8 mouse cellular contexts compared by ENCODE assay signal in the genomic region with DNA sequence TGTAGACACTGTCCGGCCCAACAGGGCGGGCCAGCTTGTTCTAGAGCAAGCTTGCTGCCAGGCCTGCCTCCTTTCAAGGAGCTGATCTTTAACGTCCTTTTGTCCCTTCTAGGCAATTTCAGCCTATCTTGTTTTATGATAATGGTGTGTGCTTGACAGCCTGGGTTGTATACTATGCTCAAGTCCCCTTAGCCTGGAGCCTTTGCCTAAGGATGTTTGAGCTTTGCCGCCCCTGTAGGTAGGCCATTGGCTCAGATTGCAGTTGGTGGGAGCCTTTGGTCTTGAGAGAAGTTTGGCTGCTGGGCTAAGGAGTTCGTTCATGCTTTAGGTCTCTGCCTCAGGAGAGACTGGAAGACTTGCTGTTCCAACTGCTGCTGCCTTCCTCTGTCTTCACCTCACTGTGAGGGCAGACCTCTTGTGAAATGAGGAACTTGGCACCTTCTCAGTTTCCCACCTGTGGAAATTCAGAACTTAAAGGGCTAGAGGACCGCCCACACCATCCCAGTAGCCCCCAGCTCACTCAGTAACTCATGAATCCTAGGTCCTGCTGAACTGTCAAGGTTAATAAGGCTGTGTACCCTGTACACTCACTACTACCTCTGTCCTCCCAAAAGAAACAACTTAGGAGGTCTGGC. TPM values are rescaled to one million over a fixed set of nuclear protein-coding genes. Genes with fewer than 3 reads are reported as not detected.
DNase-seq lines count a peak whose midpoint lies in the region; ATAC-seq and TF ChIP-seq lines count a peak whose summit lies in the region.

No protein-coding gene starts in this region.

- peak overlapping the region; percentile 92 for H3K4me2 ChIP-seq in hindbrain, postnatal 0 days (ENCODE audit: low read depth, low read length)

- no peak for TF ChIP-seq CTCF in MEL (IDR thresholded peaks at IDR 0.05 in 2 of 3, conservative IDR thresholded peaks at IDR 0.05 in 1 of 3; ENCODE audit: control insufficient read depth in 1 of 3, insufficient read depth in 1 of 3, low read depth in 2 of 3, low read length in 3 of 3, poor library complexity in 1 of 3, severe bottlenecking in 1 of 3)
- no peak for TF ChIP-seq CTCF in hindbrain, postnatal 0 days (IDR thresholded peaks at IDR 0.05; ENCODE audit: low read depth)

- H3K36me3 ChIP-seq in MEL (ENCODE audit: control insufficient read depth in 1 of 2, insufficient read depth in 2 of 2, low read length in 2 of 2), result peaks cover 12 to 35% of the 10 kb centered on the region in 2 experiments
- peaks cover 19% of the 10 kb centered on the region for H3K36me3 ChIP-seq in hindbrain, postnatal 0 days (ENCODE audit: insufficient read depth, low read length)
- peaks cover 47% of the 10 kb centered on the region for H3K36me3 ChIP-seq in midbrain, embryonic 10.5 days

- peaks cover 18 to 41% of the 10 kb centered on the region in 2 experiments for H3K4me1 ChIP-seq in MEL (ENCODE audit: control insufficient read depth in 1 of 2, insufficient read depth in 2 of 2, low read length in 2 of 2)
- H3K4me1 ChIP-seq in hindbrain, postnatal 0 days (ENCODE audit: insufficient read depth, low read length), result peaks cover 33% of the 10 kb centered on the region
- peaks cover 48% of the 10 kb centered on the region for H3K4me1 ChIP-seq in midbrain, embryonic 10.5 days

- H3K79me2 ChIP-seq in MEL (ENCODE audit: control insufficient read depth, insufficient read depth, low read length, poor library complexity), result peaks cover 44% of the 10 kb centered on the region

- no peaks in the 10 kb centered on the region for H3K9me3 ChIP-seq in MEL (replicated peaks; ENCODE audit: insufficient read depth, low read length)
- H3K9me3 ChIP-seq in hindbrain, postnatal 0 days (ENCODE audit: low read length), result no peaks in the 10 kb centered on the region
- H3K9me3 ChIP-seq in midbrain, embryonic 10.5 days (replicated peaks), result no peaks in the 10 kb centered on the region

- WGBS in hindbrain, postnatal 0 days, result 36% methylated on average over 6 of the region's 6 CpGs
- WGBS in midbrain, embryonic 10.5 days, result 49% methylated on average over 6 of the region's 6 CpGs

- 0 out of 4 replicates have a peak, but pooled peaks of 1 of the 2 experiments have one; percentile 33 for TF ChIP-seq POLR2A in MEL (IDR thresholded peaks at IDR 0.05; ENCODE audit: control insufficient read depth in 1 of 2, insufficient read depth in 1 of 2, low read depth in 1 of 2, low read length in 2 of 2, poor library complexity in 1 of 2)

- H3K9ac ChIP-seq in MEL (ENCODE audit: control insufficient read depth, low read depth, low read length, poor library complexity, severe bottlenecking), result peak overlapping the region; percentile 50
- H3K9ac ChIP-seq in hindbrain, postnatal 0 days (replicated peaks; ENCODE audit: low read length), result peak overlapping the region; percentile 82

- no peak for TF ChIP-seq RAD21 in MEL (IDR thresholded peaks at IDR 0.05; ENCODE audit: low read depth, low read length)

- ATAC-seq in hindbrain, postnatal 0 days, result no peak

- H3K27me3 ChIP-seq in MEL (ENCODE audit: control insufficient read depth in 1 of 2, insufficient read depth in 2 of 2, low read length in 2 of 2), result no peaks in the 10 kb centered on the region
- no peaks in the 10 kb centered on the region for H3K27me3 ChIP-seq in hindbrain, postnatal 0 days (ENCODE audit: insufficient read depth, low read length)
- H3K27me3 ChIP-seq in midbrain, embryonic 10.5 days (ENCODE audit: low read depth, poor library complexity, severe bottlenecking), result no peaks in the 10 kb centered on the region

- TF ChIP-seq EP300 in MEL (IDR thresholded peaks at IDR 0.05; ENCODE audit: low read depth in 1 of 2, low read length in 2 of 2), result 0 out of 4 replicates have a peak, but pooled peaks of 1 of the 2 experiments have one; percentile 7

- peak; percentile 57 for DNase-seq in gastrocnemius, postnatal 10 days
- no peak for DNase-seq in gastrocnemius, postnatal 25 days
- DNase-seq in MEL (ENCODE audit: low read depth, low spot score), result peak; percentile 62
- DNase-seq in hindbrain, postnatal 0 days (ENCODE audit: low spot score), result no peak
- no peak for DNase-seq in midbrain, embryonic 10.5 days (ENCODE audit: low spot score)
- DNase-seq in layer of hippocampus, adult 9-10 months (ENCODE audit: low spot score), result no peak
- no peak for DNase-seq in adrenal gland, postnatal 25 days
- no peak for DNase-seq in left cerebral cortex, adult 8-10 months (ENCODE audit: low spot score in 2 of 2)

- H3K4me3 ChIP-seq in MEL (ENCODE audit: control insufficient read depth in 1 of 2, insufficient read depth in 1 of 2, low read depth in 2 of 2, low read length in 2 of 2), result peak overlapping the region; percentile 86 to 97
- H3K4me3 ChIP-seq in hindbrain, postnatal 0 days (ENCODE audit: low read length), result peak overlapping the region; percentile 61
- peak overlapping the region; percentile 91 for H3K4me3 ChIP-seq in midbrain, embryonic 10.5 days

- H3K27ac ChIP-seq in MEL (ENCODE audit: control insufficient read depth, low read depth, low read length), result peak overlapping the region; percentile 61
- no peak overlapping the region; the same call in 1 of the 2 replicates for H3K27ac ChIP-seq in hindbrain, postnatal 0 days
- peak overlapping the region; percentile 91 for H3K27ac ChIP-seq in midbrain, embryonic 10.5 days (replicated peaks)

TF ChIP-seq in MEL, 35 proteins besides CTCF, POLR2A, EP300 and RAD21 (continues in another document):
- peak; percentile 56 for TF ChIP-seq SIN3A (IDR thresholded peaks at IDR 0.05; ENCODE audit: low read length)
- TF ChIP-seq MXI1 (IDR thresholded peaks at IDR 0.05; ENCODE audit: low read depth, low read length), result peak; percentile 69
- TF ChIP-seq POLR2AphosphoS5 (IDR thresholded peaks at IDR 0.05; ENCODE audit: borderline replicate concordance, low read depth, low read length), result no peak
- TF ChIP-seq MAX (IDR thresholded peaks at IDR 0.05; ENCODE audit: low read length), result peak; percentile 27; the same call in 1 of the 2 replicates

RNA-seq across cellular contexts. Expression of gene Ehd1, which starts 2.0 kb away (rescaled TPM):
- total RNA-seq in gastrocnemius, postnatal 10 days (2021), result 10 to 100 TPM; 54.0 to 64.8 TPM
- 10 to 100 TPM; 33.1 to 34.3 TPM for total RNA-seq in gastrocnemius, postnatal 25 days (2021)
- total RNA-seq in MEL (2012; rRNA removed), result 57.8 and 65.9 TPM in 2 replicates
- 100 to 1,000 TPM in 1 of 2 experiments, not detected in 1; 105 TPM for polyA plus RNA-seq in MEL (2012; ENCODE audit: insufficient read depth in 1 of 2, insufficient read length in 2 of 2, low read depth in 1 of 2, low replicate concordance in 2 of 2, missing spikeins in 1 of 2)
- 127 and 135 TPM in 2 replicates for total RNA-seq in hindbrain, postnatal 0 days (2014; rRNA removed)
- polyA plus RNA-seq in hindbrain, postnatal 0 days (2015; fragmentation: Nextera tagmentation; extraction: Ambion mirVana), result 76.5 and 77.5 TPM in 2 replicates
- 81.6 and 93.5 TPM in 2 replicates for polyA plus RNA-seq in midbrain, embryonic 10.5 days (2016; fragmentation: Nextera tagmentation; extraction: Ambion mirVana)
- total RNA-seq in adrenal gland, postnatal 25 days (2021), result 101 and 126 TPM in 2 replicates
- 10 to 100 TPM; 31.0 to 36.8 (median 35.8) TPM for total RNA-seq in left cerebral cortex, adult 8-10 months (2022)

RNA-seq across cellular contexts. Expression of gene Cdc42bpg, which starts 27.7 kb away (rescaled TPM):
- 1 to 10 TPM; 4.2 to 4.5 TPM for total RNA-seq in gastrocnemius, postnatal 10 days (2021)
- total RNA-seq in gastrocnemius, postnatal 25 days (2021), result 1 to 10 TPM; 4.0 to 5.1 TPM
- total RNA-seq in MEL (2012; rRNA removed), result 2.0 and 2.6 TPM in 2 replicates
- 1 to 10 TPM in 1 of 2 experiments, not detected in 1; 4.5 TPM for polyA plus RNA-seq in MEL (2012; ENCODE audit: insufficient read depth in 1 of 2, insufficient read length in 2 of 2, low read depth in 1 of 2, low replicate concordance in 2 of 2, missing spikeins in 1 of 2)
- total RNA-seq in hindbrain, postnatal 0 days (2014; rRNA removed), result 3.1 and 6.0 TPM in 2 replicates
- polyA plus RNA-seq in hindbrain, postnatal 0 days (2015; fragmentation: Nextera tagmentation; extraction: Ambion mirVana), result 0.29 and 0.33 TPM in 2 replicates
- polyA plus RNA-seq in midbrain, embryonic 10.5 days (2016; fragmentation: Nextera tagmentation; extraction: Ambion mirVana), result 0.11 and 0.15 TPM in 2 replicates
- total RNA-seq in adrenal gland, postnatal 25 days (2021), result 22.8 and 34.2 TPM in 2 replicates
- 1 to 10 TPM; 5.4 to 7.4 (median 5.5) TPM for total RNA-seq in left cerebral cortex, adult 8-10 months (2022)

RNA-seq across cellular contexts. Expression of gene Atg2a, which starts 37.1 kb away (rescaled TPM):
- total RNA-seq in gastrocnemius, postnatal 10 days (2021), result 10 to 100 TPM; 13.2 to 15.0 TPM
- total RNA-seq in gastrocnemius, postnatal 25 days (2021), result 10 to 100 TPM; 15.3 to 16.7 TPM
- 7.9 and 10.6 TPM in 2 replicates for total RNA-seq in MEL (2012; rRNA removed)
- polyA plus RNA-seq in MEL (2012; ENCODE audit: insufficient read depth in 1 of 2, insufficient read length in 2 of 2, low read depth in 1 of 2, low replicate concordance in 2 of 2, missing spikeins in 1 of 2), result 10 to 100 TPM in 1 of 2 experiments, not detected in 1; 21.7 TPM
- 38.7 and 43.4 TPM in 2 replicates for total RNA-seq in hindbrain, postnatal 0 days (2014; rRNA removed)
- polyA plus RNA-seq in hindbrain, postnatal 0 days (2015; fragmentation: Nextera tagmentation; extraction: Ambion mirVana), result 7.6 and 8.9 TPM in 2 replicates
- polyA plus RNA-seq in midbrain, embryonic 10.5 days (2016; fragmentation: Nextera tagmentation; extraction: Ambion mirVana), result 10.1 and 13.4 TPM in 2 replicates
- total RNA-seq in adrenal gland, postnatal 25 days (2021), result 33.8 and 47.0 TPM in 2 replicates
- 10 to 100 TPM; 31.8 to 35.7 (median 35.4) TPM for total RNA-seq in left cerebral cortex, adult 8-10 months (2022)

RNA-seq across cellular contexts. Expression of gene Ppp2r5b, which starts 42.9 kb away (rescaled TPM):
- 10 to 100 TPM; 24.3 to 25.4 TPM for total RNA-seq in gastrocnemius, postnatal 10 days (2021)
- 10 to 100 TPM; 28.8 to 32.5 TPM for total RNA-seq in gastrocnemius, postnatal 25 days (2021)
- total RNA-seq in MEL (2012; rRNA removed), result 10.4 and 14.7 TPM in 2 replicates
- 10 to 100 TPM in 1 of 2 experiments, not detected in 1; 15.6 TPM for polyA plus RNA-seq in MEL (2012; ENCODE audit: insufficient read depth in 1 of 2, insufficient read length in 2 of 2, low read depth in 1 of 2, low replicate concordance in 2 of 2, missing spikeins in 1 of 2)
- total RNA-seq in hindbrain, postnatal 0 days (2014; rRNA removed), result 272 and 321 TPM in 2 replicates
- polyA plus RNA-seq in hindbrain, postnatal 0 days (2015; fragmentation: Nextera tagmentation; extraction: Ambion mirVana), result 149 and 160 TPM in 2 replicates
- 31.7 and 42.8 TPM in 2 replicates for polyA plus RNA-seq in midbrain, embryonic 10.5 days (2016; fragmentation: Nextera tagmentation; extraction: Ambion mirVana)
- total RNA-seq in adrenal gland, postnatal 25 days (2021), result 95.5 and 103 TPM in 2 replicates
- total RNA-seq in left cerebral cortex, adult 8-10 months (2022), result 100 to 1,000 TPM; 148 to 158 (median 153) TPM

RNA-seq across cellular contexts. Expression of gene Gpha2, which starts 52.4 kb away (rescaled TPM):
- not detected for total RNA-seq in gastrocnemius, postnatal 10 days (2021)
- total RNA-seq in gastrocnemius, postnatal 25 days (2021), result not detected
- not detected in 2 replicates for total RNA-seq in MEL (2012; rRNA removed)
- under 1 TPM in 1 of 2 experiments, not detected in 1; 0.19 TPM for polyA plus RNA-seq in MEL (2012; ENCODE audit: insufficient read depth in 1 of 2, insufficient read length in 2 of 2, low read depth in 1 of 2, low replicate concordance in 2 of 2, missing spikeins in 1 of 2)
- total RNA-seq in hindbrain, postnatal 0 days (2014; rRNA removed), result not detected in 2 replicates
- 0.39 and 0.60 TPM in 2 replicates for polyA plus RNA-seq in hindbrain, postnatal 0 days (2015; fragmentation: Nextera tagmentation; extraction: Ambion mirVana)
- not detected in 2 replicates for polyA plus RNA-seq in midbrain, embryonic 10.5 days (2016; fragmentation: Nextera tagmentation; extraction: Ambion mirVana)
- 20.1 and 25.8 TPM in 2 replicates for total RNA-seq in adrenal gland, postnatal 25 days (2021)
- total RNA-seq in left cerebral cortex, adult 8-10 months (2022), result not detected

Comparison
In these comparisons a context has a peak if more than half of its experiments do, and no peak if none do; other contexts are left out.
1. DNase-seq: peak in gastrocnemius, postnatal 10 days (single experiment) and MEL (single experiment); none in gastrocnemius, postnatal 25 days (single experiment), hindbrain, postnatal 0 days (single experiment), midbrain, embryonic 10.5 days (single experiment), layer of hippocampus, adult 9-10 months (single experiment), adrenal gland, postnatal 25 days (single experiment) and left cerebral cortex, adult 8-10 months (0 of 2).
2. Peak in every context shown above with its lines, with median percentiles within 50 percentile points of each other: H3K4me3 ChIP-seq.